Mouse (Mus musculus): ENCODE data around the gene Olfr552.
"Not testable (repeated sequence)": the region's sequence is repeated elsewhere in the genome, so short reads cannot be mapped to it uniquely, and the experiment has no call there.

Olfr552 gene

DNA sequence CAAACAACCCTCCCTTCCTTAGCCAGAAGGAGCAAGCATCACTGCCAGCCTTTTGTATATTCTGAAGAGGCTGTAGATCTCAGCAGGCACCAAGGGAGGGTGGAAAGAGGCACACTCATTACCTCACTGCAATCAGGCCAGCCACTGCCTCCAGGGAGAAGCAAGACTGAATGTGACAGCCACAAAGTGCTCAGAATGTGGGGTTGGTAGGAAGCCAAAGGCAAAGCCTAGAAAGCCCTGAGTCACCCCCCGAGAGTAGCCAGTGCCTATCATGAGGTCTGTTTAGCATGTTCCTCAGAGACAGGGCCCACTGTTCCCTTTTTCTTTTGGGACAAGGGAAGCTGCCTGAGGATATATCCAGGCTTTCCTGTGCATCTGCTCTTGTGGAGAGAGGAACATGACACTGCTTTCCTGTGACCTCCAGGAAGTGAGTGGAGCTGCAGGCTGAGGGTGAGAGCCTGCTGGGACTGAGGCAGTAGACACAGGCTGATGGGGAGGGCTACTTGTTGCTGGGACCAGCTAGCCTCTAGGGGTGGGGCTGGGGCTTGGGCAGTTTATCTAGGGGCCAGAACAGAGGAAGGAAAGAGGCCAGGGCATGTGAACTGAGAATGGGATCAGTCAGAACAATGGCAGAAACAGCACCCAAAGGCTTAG, at the start of gene Olfr552:
TSS of gene Olfr552 (plus strand) at position 393 of the 654 bp plus-strand sequence.
- no peak for DNase-seq (ENCODE audit: low read depth in 1 of 2, low spot score in 2 of 2)

DNA sequence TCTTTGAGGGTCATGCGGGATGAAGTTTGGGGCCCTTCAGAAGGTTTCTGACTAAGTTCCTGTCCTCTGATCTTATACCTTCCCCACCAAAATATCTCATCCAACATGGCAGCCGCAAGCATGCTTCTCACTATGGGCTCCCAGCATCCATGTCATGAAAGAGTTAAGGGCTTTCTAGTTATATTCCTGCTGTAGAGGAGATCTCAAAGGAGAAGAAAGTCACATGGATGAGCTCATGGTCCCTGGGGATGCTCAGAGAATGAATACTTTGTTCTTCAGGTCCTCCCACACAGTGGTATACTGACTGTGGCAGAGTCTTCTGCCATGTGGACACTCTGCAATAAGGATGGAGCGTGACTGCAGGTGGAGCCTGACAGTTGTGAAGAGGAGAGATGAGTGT, 48.0 kb upstream of the Olfr552 start, which contains the start of gene Olfr549:
TSS of gene Olfr549 (plus strand) at position 301 of the 400 bp plus-strand sequence.
- no peak for DNase-seq (ENCODE audit: low read depth in 1 of 2, low spot score in 2 of 2)

DNA sequence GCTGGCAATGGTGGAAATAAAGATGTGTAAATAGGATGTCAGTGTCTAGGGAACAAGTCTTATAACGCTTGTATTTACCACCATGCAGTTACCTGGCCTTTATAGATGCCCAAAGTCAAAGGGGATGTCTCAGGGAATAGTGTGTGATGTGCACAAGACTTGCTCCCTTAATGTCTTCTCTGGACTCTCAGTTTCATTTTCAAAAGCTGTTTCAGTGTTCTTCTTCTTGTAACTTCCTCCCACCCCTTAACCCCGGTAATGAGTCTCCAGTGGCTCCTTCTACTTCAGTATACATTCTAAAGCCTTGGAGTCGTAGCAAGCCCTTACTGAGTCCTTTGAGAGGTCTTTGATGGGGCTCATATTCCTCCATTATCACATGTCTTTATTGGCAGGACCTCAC, 44.3 kb upstream of the Olfr552 start:
- no peak for DNase-seq (ENCODE audit: low read depth in 1 of 2, low spot score in 2 of 2)

DNA sequence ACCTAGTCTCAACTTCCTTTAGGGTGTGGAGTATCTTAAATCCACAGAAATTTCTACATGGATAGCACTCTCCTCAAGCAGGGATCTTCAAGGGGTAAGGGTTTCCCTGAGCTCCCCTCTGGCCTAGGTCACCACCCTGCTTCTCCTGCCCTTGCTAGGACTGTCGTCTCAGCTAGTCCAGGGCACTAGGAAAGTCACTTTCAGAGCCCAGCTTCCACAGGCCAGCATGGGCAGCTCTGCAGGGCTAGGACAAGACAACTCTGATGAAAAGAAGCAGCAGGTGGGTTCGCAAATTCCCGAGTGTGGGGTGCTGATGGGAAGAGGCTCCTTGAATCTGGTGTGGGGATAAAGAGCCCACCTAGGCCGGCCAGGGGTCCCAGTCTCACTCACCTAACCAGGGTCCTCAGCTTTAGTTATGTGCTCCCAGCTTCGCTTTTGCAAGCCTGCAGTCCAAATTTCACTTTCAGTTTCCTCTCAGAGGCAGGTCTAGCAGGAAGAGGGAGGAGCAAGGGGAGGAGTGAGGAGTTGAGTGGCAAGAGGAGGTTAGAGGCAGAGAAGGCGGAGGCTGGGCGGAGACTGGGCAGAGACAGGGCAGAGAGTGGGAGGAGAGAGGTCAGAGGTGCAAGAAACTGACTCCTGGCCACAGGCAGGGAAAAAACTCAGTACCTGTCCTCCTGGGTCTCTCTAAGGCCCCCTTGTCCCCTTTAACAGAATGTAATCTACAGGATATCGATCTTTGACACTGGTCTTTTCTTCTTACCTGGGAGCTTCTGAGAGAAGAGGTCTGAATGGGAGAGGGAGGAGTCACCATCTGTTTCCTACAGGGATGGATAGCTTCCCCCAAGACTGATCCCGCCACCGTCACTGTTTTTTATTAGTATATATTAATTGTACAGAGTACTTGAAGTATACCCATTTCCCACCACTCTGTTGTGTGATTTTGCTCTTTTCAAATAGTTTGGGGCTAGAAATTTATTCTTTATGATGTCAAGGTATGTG, 32.3 kb upstream of the Olfr552 start, which contains the start of gene Trim21:
TSS of gene Trim21 (minus strand) at position 488 of the 999 bp plus-strand sequence.
- DNase-seq (ENCODE audit: low read depth in 1 of 2, low spot score in 2 of 2): peak; percentile 64 to 71

DNA sequence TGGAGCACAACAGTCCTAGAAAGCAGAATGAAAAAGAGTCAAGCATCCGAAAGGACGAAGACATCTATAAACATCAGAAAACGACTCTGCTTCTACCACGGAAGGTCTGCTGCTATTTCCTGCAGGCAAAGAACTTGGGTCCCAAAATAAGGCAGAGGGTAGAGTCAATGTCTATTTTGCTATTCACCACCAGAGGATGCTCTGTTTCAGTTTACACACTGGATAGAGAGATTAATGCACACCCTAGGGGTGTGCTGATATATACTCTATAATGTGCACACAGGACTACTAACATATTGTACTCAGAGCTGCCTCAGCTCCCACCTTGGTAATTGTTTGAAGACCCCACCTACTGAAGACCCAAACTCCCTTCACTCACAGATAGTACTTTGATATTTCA, 31.4 kb upstream of the Olfr552 start:
- no peak for DNase-seq (ENCODE audit: low read depth in 1 of 2, low spot score in 2 of 2)

DNA sequence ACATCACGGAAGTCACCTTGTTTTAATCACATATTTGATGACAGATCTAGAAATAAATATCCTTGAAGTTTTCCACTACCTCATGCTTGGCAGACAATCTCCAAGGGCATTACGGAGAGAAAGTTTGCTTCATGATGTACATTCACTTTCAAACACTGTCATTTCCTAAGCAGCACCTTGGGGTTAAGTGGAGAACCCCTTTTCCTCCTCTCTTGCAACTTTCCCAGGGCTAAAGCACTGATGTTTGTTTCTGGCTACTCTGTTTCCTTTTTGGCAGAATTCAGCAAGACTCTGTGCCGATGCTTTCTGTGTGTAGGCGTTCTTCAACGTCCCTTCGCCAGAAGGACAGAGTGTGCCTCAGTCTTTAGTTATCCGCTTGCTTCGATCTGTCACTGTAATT, 26.4 kb upstream of the Olfr552 start, which contains the start of gene Olfr550:
TSS of gene Olfr550 (plus strand) at position 301 of the 400 bp plus-strand sequence.
- no peak for DNase-seq (ENCODE audit: low read depth in 1 of 2, low spot score in 2 of 2)

DNA sequence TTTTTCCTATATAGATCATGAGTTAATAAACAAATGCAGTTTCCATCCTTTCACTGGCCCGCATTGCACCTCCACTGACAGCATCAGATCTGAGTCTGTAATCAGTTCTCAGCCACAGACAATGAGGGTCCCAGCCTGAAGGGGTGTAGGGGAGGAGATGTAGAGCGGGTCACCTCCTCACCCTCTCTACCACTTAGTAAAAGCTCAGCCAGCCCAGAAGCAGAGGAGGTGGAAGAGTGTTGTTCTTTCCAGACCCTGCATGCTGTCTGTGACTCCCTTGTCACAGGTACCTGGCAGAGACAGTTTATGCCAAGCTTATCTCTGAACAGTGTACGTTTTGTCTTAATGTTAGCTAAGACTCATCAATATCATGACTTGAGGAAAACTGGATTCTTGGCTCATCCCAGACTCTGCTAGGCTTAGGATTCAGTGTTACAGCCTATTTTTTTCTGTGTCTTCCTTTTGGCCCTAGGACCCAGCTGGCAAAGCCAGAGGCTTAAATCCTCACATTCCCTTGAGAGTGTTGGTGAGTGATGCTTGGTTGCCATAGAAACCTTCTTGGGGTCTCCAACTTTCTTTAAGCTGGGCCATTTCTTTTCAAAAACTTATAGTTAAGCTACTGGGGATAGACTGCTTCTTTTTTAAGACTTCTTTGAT, 24.3 kb upstream of the Olfr552 start:
- DNase-seq (ENCODE audit: low read depth in 1 of 2, low spot score in 2 of 2): no peak

DNA sequence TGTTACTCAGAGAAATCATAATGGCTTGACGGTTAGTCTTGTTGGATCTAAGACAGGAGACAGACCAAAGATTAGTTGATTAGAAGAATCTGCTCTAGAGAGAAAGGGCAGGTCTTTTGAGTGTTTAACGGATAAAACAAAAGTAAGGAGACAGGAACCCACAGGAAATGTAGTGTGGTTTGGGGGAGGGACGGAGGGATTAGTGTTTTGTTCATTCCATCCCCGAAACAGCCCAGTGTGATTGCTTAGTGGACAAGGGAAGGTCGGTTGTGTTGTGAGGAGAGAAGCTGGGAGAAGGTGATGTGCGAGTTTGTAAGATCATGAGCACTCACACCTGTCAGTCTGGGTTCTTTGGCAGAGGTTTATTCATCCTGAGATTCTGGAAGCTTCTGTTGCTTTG, 21.6 kb upstream of the Olfr552 start:
- no peak for DNase-seq (ENCODE audit: low read depth in 1 of 2, low spot score in 2 of 2)

DNA sequence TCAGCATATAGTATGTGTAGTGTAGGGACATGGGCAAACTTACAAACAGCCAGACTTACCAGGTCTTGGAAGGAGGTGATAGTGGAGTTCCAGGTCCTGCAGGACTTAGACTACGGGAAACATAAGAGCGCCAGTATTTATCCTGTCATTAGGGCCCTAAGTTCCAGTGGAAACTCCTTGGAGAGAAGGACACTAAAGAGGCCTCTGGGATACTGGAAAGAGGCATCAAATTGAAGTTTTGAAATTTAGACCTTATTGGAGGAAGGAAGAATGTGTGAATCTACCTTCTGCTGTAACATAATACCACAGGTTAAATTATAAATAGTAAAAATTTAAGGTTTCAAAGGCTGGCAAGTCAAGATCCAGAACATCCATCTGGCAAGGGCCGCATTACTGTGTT, 5.8 kb upstream of the Olfr552 start, which contains the start of gene Olfr551:
TSS of gene Olfr551 (minus strand) at position 101 of the 400 bp plus-strand sequence.
- no peak for DNase-seq (ENCODE audit: low read depth in 1 of 2, low spot score in 2 of 2)

DNA sequence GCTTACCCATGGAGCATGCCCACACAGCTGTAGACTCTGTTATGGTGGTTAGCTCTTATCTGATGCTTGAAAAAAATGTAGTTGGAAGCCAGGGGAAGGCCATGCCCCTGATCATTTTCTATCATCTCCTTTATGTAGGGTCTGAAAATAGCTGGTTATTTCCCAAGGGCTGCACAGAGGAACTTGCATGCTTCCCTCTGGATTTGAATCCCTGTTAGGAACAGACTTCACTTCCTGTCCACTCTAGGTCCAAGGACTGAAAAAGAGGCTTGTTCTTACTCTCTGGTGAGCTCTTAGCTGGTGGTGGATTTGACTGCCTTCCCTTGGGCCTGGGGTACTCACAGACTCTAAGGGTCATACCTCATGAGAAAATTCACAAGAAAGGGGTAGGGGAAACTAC, 20.5 kb downstream of the Olfr552 start, which contains the start of gene Olfr553:
TSS of gene Olfr553 (minus strand) at position 101 of the 400 bp plus-strand sequence.
- DNase-seq (ENCODE audit: low read depth in 1 of 2, low spot score in 2 of 2): no peak

DNA sequence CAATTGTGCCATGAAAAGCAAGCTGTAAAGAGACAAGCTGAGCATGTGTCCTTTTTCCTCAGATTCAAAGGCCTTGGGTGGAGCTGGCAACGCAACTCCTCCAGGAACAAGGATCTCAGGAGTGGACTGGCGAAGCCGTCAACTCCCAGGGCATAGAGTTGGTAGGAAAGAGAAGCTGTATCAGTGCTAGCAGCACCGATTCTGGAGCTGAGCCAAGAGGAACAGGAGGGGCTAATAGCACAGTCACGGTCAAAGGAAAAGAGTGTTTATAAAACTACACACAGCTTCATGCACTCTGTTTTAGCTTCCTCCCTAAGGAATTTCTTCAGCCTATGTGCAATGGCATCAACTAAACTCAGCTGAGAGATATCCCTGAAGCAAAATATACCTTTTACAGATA, 22.0 kb downstream of the Olfr552 start:
- no peak for DNase-seq (ENCODE audit: low read depth in 1 of 2, low spot score in 2 of 2)

DNA sequence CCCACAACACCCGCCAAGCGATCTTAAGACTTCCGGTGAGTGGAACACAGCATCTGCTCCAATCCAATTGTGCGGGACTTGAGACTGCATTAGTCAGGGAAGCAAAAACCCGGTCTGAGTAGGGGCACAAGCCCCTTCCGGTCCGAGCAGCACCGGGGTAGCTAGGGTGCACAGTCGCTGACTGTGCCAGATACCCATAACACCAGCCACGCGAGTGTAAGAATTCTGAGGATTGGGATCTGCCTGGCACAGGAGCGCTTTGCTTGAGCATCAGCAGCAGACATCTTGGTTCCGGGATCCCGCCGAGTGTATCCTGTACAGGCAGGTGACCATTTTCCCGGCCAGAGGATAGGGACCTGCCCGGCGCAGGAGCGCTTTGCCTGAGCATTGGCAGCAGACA, 22.8 kb downstream of the Olfr552 start:
- not testable (repeated sequence) for DNase-seq (ENCODE audit: low read depth in 1 of 2, low spot score in 2 of 2)

DNA sequence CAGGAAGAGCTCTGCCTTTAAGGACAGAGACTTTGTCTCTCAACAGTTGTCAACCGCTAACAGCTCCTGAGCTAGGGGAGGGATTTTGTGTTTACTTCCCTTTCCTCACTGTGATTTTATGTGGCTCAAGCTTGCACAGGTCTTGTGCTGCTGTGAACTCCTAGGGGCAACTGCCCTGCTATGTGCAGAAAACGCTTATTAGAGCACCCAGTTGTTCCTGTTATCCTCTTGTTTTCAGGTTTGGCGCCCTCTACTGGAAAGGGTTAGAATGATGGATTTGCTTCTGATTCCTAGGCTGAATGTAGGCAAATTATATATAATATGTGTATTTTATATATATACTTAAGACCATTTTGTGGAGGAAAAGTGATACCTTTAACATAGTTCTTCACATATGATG, 39.1 kb downstream of the Olfr552 start:
- peak in 1 of 2 experiments; percentile 18 for DNase-seq (ENCODE audit: low read depth in 1 of 2, low spot score in 2 of 2)

DNA sequence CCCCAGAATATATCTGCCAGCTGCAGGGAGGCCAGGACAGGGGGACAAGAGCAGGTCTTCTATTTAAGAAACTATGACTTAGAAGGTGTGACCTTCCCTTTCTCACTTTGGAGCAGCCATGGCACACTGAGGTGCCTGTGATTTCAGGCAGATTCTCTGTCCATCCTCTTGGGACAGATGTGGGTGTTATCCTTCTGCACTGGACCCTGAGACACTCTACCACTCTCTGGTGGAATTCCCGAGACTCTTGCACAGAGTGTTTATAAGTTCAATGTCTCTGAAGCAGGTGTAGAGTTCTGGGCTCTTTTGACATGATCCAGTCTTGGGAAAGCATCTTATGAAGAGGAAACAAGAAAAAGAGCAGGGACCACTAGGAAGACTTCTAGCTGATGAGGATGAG, 40.6 kb downstream of the Olfr552 start, which contains the start of gene Olfr554:
TSS of gene Olfr554 (plus strand) at position 301 of the 400 bp plus-strand sequence.
- DNase-seq (ENCODE audit: low read depth in 1 of 2, low spot score in 2 of 2): no peak

DNA sequence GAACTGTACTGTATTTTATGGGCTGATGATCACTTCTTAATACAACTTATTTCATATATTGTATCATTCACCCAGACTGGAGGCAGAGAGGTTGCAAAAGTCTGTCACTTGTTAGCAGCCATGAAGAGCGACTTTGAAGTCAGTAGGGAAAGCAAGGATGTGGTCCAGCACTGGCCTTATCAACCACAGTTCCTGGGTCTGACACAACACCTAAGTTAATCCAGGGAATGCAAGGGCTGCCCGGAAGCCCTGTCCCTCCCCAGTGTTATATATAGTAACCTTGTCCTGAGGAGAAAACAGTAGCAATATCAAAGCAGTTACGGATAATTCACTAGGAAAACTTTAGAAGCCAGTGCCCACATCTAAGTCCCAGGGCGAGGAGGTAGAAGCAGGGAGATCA, 47.4 kb downstream of the Olfr552 start:
- DNase-seq (ENCODE audit: low read depth in 1 of 2, low spot score in 2 of 2): not testable (repeated sequence)

Measured in monocyte, adult 2 months (primary cell).